Mouse (Mus musculus) right cerebral cortex, adult 2 months (tissue): ENCODE results near the gene Zfp36l1.

Source experiments
- DNase-seq, 2 experiments: peaks; one replicate each; pipeline ENCODE4 v3.0.0; 2021 to 2022; ENCODE audit warnings: low spot score in 2 of 2

Zfp36l1 gene

GRCm38 (mm10) chr12:80070534-80071287, 42.1 kb downstream of the Zfp36l1 start:
- DNase-seq, result no peak

GRCm38 (mm10) chr12:80069040-80069439, 43.8 kb downstream of the Zfp36l1 start:
- no peak for DNase-seq

- no peak for DNase-seq
Observed at GRCm38 (mm10) chr12:80068016-80068415, 44.8 kb downstream of the Zfp36l1 start.

- DNase-seq, result no peak
Observed at GRCm38 (mm10) chr12:80065049-80065448, 47.8 kb downstream of the Zfp36l1 start.

GRCm38 (mm10) chr12:80064306-80064705, 48.5 kb downstream of the Zfp36l1 start:
- no peak for DNase-seq

GRCm38 (mm10) chr12:80063402-80064150, 49.2 kb downstream of the Zfp36l1 start:
- no peak for DNase-seq

- peak; percentile 18 to 40 for DNase-seq
Observed at GRCm38 (mm10) chr12:80062410-80063401, 50.1 kb downstream of the Zfp36l1 start.

GRCm38 (mm10) chr12:80061810-80062209, 51.0 kb downstream of the Zfp36l1 start:
- DNase-seq, result no peak

- no peak for DNase-seq
Observed at GRCm38 (mm10) chr12:80060809-80061208, 52.0 kb downstream of the Zfp36l1 start.

GRCm38 (mm10) chr12:80060338-80060737, 52.5 kb downstream of the Zfp36l1 start:
- no peak for DNase-seq

GRCm38 (mm10) chr12:80059773-80060328, 53.0 kb downstream of the Zfp36l1 start:
- DNase-seq, result no peak
